Mouse (Mus musculus) thymus, adult 2 months (tissue): ENCODE data around the gene Phlda1.

Source experiments
- CTCF ChIP-seq: fragments of 200-500 bp; IDR thresholded peaks from 2 replicates; pipeline ENCODE4 v1.5.1; 2012; ENCODE audit warnings: mild to moderate bottlenecking, control low read depth, low read length, moderate library complexity, borderline replicate concordance; ENCODE audit not compliant: control insufficient read depth, poor library complexity, insufficient read depth; ENCODE audit errors: extremely low read depth
- POLR2A ChIP-seq: fragments of 200-500 bp; IDR thresholded peaks from 2 replicates; pipeline ENCODE4 v1.6.1; 2012; ENCODE audit warnings: mild to moderate bottlenecking, low read length, control low read depth, moderate library complexity; ENCODE audit not compliant: control insufficient read depth, poor library complexity, insufficient read depth; ENCODE audit errors: extremely low read depth

DNA sequence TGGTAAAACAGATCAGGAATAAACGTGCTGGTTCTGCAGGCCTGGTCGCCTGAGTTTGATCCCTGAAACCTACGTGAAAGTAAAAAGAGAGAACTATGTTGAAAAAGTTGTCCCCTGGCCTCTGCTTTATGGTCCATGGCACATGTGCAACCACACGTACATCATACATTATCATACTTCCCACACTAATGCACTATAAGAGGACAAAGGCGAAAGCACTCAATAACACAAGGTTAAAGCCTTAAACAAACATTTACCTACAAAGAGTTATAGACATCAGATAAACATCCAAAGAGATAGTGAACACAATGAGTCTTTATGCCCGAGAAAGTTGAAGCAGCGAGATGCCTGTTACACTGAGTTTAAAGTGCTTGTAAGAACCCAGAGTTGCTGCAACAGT is 24.3 kb downstream of the Phlda1 start:
- TF ChIP-seq CTCF, result no peak
- no peak for TF ChIP-seq POLR2A
